Mouse (Mus musculus): ENCODE data around the gene Oog3.

Oog3 gene

GRCm38 (mm10) chr4:144162563-144162962 lies at the start of gene Oog3:
Gene Oog3, minus strand, starts transcription at chr4:144162663.
- DNase-seq (ENCODE audit: low spot score) = no peak

- DNase-seq (ENCODE audit: low spot score) = no peak
These were observed 28.0 kb upstream of the Oog3 start, which contains the start of gene Oog2 for GRCm38 (mm10) chr4:144190419-144190818. Gene Oog2, plus strand, starts transcription at chr4:144190719.

Data from T-cell, adult 2 months (primary cell).